Mouse (Mus musculus): ENCODE data around the gene Mtfr1l. TPM values are rescaled to one million over a fixed set of nuclear protein-coding genes. Genes with fewer than 3 reads are reported as not detected.
A peak's percentile ranks its signal among the peaks of the same experiment; 100 is the strongest.
"Not testable (repeated sequence)": the region's sequence is repeated elsewhere in the genome, so short reads cannot be mapped to it uniquely, and the experiment has no call there.

Gene Mtfr1l
- polyA plus RNA-seq, 1 experiment from 2014 or later, result 165 TPM

- no peak overlapping the region for H3K27ac ChIP-seq (replicated peaks)
- no peaks in the 10 kb centered on the region for H3K9me3 ChIP-seq
- ATAC-seq (ENCODE audit: low read depth), result no peak
- H3K4me2 ChIP-seq, result peak overlapping the region; percentile 47
- no peaks in the 10 kb centered on the region for H3K36me3 ChIP-seq
- H3K27me3 ChIP-seq, result no peaks in the 10 kb centered on the region
- H3K4me1 ChIP-seq (replicated peaks), result peaks cover 12% of the 10 kb centered on the region
- WGBS, result 15% methylated on average over 15 of the region's 15 CpGs
- no peak overlapping the region for H3K9ac ChIP-seq
- no peak overlapping the region for H3K4me3 ChIP-seq
These were observed 22.4 kb downstream of the Mtfr1l start for GRCm38 (mm10) chr4:134512798-134513197.

- Histone ChIP-seq H3K27ac (replicated peaks) (no peak overlapping the region), H3K4me1 (replicated peaks) (peaks cover 12% of the 10 kb centered on the region), H3K27me3 (no peaks in the 10 kb centered on the region), H3K9ac (no peak overlapping the region), H3K4me2 (peak overlapping the region; percentile 91), H3K36me3 (peaks cover 9% of the 10 kb centered on the region; the same call in 1 of the 2 replicates), H3K4me3 (peak overlapping the region; percentile 49), H3K9me3 (no peaks in the 10 kb centered on the region)
- no peak for ATAC-seq (ENCODE audit: low read depth)
- WGBS, result 79% methylated on average over 6 of the region's 6 CpGs
These were observed 23.5 kb downstream of the Mtfr1l start for GRCm38 (mm10) chr4:134511730-134512129.

DNA sequence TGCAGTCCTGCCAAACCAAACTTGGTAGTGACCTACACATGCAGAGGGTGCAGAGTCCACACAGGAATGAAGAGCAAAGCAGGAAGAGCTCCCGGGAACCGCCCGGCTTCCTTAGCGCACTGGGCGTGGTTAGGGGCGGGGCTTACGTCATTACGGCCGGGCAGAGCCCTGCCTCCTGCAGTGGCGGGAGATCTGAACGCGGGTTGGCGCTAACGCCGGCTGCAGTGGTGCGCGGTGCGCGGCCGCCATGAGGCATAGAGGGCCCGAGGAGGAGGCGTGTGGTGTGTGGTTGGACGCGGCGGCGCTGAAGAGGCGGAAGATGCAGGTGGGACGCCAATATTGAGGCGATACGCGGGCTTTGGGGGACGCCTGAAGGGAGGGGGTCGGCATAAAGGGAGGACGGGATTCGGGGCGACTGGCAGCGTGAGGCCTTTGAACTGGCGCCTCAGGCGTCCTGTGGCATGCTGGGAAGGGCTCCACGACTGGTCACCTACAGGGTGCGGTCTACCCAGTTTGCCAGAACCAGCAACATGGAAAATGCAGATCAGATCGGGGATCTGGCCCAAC is 24.3 kb downstream of the Mtfr1l start, which contains the start of gene Aunip:
Aunip (plus strand) TSS at position 155 of the 567 bp plus-strand sequence.
- under 1% methylated on average over 42 of the region's 42 CpGs for WGBS
- Histone ChIP-seq H3K4me3 (peak within 1 kb of the TSS; percentile 49), H3K4me1 (replicated peaks) (peaks cover 12% of the 10 kb centered on the region), H3K36me3 (peaks cover 9% of the 10 kb centered on the region; the same call in 1 of the 2 replicates), H3K27ac (replicated peaks) (no peak within 1 kb of the TSS), H3K9ac (peak within 1 kb of the TSS; percentile 61), H3K9me3 (no peaks in the 10 kb centered on the region), H3K27me3 (no peaks in the 10 kb centered on the region), H3K4me2 (peak within 1 kb of the TSS; percentile 91)
- ATAC-seq (ENCODE audit: low read depth), result peak; percentile 94

DNA sequence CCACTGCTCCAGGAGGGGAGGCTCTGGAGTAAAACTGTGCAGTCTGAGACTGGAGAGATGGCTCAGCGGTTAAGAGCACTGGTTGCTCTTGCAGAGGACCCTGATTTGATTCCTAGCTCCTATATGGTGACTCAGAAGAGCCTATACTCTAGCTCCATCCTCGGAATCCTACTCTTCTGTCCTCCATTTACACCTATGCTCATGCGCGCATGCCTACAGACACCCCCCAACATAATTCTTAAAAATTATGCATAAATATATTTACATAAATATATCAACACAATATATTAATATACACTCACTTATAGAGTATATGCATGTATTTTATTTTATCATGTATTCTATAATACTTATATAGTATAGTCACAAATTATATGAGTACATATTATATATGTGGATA is 24.8 kb downstream of the Mtfr1l start:
- ATAC-seq (ENCODE audit: low read depth), result peak; percentile 37; the same call in 1 of the 2 replicates
- Histone ChIP-seq H3K4me3 (peak overlapping the region; percentile 49), H3K4me1 (replicated peaks) (peaks cover 12% of the 10 kb centered on the region), H3K27ac (replicated peaks) (no peak overlapping the region), H3K27me3 (no peaks in the 10 kb centered on the region), H3K9me3 (no peaks in the 10 kb centered on the region), H3K9ac (no peak overlapping the region), H3K4me2 (peak overlapping the region; percentile 91), H3K36me3 (peaks cover 9% of the 10 kb centered on the region; the same call in 1 of the 2 replicates)
- WGBS, result 76% methylated on average over 4 of the region's 4 CpGs

DNA sequence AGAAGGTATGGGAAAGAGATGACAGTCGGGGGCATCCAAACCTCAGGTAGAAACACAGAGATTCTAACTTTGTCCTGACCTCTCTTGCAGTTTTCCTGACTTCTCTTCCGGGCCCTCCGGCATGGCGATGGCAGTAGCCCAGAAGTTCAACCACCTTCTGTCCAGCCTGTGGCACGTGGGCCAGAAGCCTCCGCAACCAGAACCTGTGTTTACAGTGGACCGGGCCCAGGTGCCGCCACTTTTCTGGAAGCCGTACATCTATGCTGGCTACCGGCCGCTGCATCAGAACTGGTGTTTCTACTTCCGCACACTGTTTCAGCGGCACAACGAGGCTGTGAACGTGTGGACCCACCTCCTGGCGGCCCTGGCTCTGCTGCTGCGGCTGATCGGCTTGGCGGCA is 28.5 kb downstream of the Mtfr1l start:
- H3K27ac ChIP-seq (replicated peaks), result no peak overlapping the region
- no peaks in the 10 kb centered on the region for H3K27me3 ChIP-seq
- no peak overlapping the region for H3K4me2 ChIP-seq
- H3K36me3 ChIP-seq, result peaks cover 9% of the 10 kb centered on the region; the same call in 1 of the 2 replicates
- WGBS, result 88% methylated on average over 19 of the region's 19 CpGs
- H3K4me3 ChIP-seq, result no peak overlapping the region
- ATAC-seq (ENCODE audit: low read depth), result no peak
- no peaks in the 10 kb centered on the region for H3K9me3 ChIP-seq
- H3K4me1 ChIP-seq (replicated peaks), result peaks cover 7% of the 10 kb centered on the region
- H3K9ac ChIP-seq, result no peak overlapping the region

GRCm38 (mm10) chr4:134505966-134506594 is 29.1 kb downstream of the Mtfr1l start:
- WGBS, result 85% methylated on average over 3 of the region's 4 CpGs
- no peak overlapping the region for H3K9ac ChIP-seq
- H3K27ac ChIP-seq (replicated peaks), result no peak overlapping the region
- ATAC-seq (ENCODE audit: low read depth), result no peak
- H3K9me3 ChIP-seq, result no peaks in the 10 kb centered on the region
- H3K4me2 ChIP-seq, result no peak overlapping the region
- H3K27me3 ChIP-seq, result no peaks in the 10 kb centered on the region
- H3K36me3 ChIP-seq, result peaks cover 9% of the 10 kb centered on the region; the same call in 1 of the 2 replicates
- H3K4me1 ChIP-seq (replicated peaks), result peaks cover 2% of the 10 kb centered on the region
- H3K4me3 ChIP-seq, result no peak overlapping the region

- WGBS, result 89% methylated on average over 4 of the region's 4 CpGs
- Histone ChIP-seq H3K9ac (no peak overlapping the region), H3K27ac (replicated peaks) (no peak overlapping the region), H3K27me3 (no peaks in the 10 kb centered on the region), H3K9me3 (no peaks in the 10 kb centered on the region), H3K4me1 (replicated peaks) (no peaks in the 10 kb centered on the region), H3K4me3 (no peak overlapping the region), H3K36me3 (peaks cover 9% of the 10 kb centered on the region; the same call in 1 of the 2 replicates), H3K4me2 (no peak overlapping the region)
- no peak for ATAC-seq (ENCODE audit: low read depth)
These were observed 29.8 kb downstream of the Mtfr1l start for GRCm38 (mm10) chr4:134505303-134505789.

DNA sequence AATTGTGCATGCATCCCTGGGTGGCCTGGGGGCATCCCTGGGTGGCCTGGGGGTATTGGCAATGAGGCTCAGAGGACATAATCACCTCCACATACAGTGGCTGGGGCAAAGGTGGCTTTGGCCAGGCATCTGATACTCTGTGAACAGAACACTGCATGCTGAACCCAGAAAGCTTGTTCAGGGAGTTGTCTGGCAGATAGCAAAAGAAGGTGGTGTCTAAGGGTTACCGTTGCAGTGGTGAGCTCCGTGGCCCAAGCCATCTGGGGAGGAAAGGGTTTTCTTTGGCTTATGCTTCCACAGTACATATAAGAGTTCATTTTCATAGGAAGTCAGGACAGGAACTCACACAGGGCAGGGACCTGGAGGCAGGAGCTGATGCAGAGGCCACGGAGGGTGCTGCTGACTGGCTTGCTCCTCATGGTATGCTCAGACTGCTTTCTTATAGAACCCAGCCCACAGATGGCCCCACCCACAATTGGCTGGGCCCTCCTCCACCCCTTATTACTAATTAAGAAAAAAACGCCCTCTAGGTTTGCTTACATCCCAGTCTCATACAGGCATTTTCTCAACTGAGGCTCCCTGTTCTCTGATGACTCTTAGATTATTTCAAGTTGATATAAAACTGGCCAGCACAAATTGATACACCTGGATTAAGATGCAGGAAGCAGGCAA is 31.4 kb downstream of the Mtfr1l start:
- WGBS, result 74% methylated on average over 4 of the region's 4 CpGs
- Histone ChIP-seq H3K27me3 (no peaks in the 10 kb centered on the region), H3K9me3 (no peaks in the 10 kb centered on the region), H3K27ac (replicated peaks) (no peak overlapping the region), H3K4me2 (no peak overlapping the region), H3K9ac (no peak overlapping the region), H3K4me1 (replicated peaks) (no peaks in the 10 kb centered on the region), H3K4me3 (no peak overlapping the region), H3K36me3 (peaks cover 9% of the 10 kb centered on the region; the same call in 1 of the 2 replicates)
- ATAC-seq (ENCODE audit: low read depth), result no peak

- Histone ChIP-seq H3K4me1 (replicated peaks) (peaks cover 24% of the 10 kb centered on the region), H3K27me3 (no peaks in the 10 kb centered on the region), H3K4me2 (no peak overlapping the region), H3K27ac (replicated peaks) (no peak overlapping the region), H3K9ac (no peak overlapping the region), H3K9me3 (no peaks in the 10 kb centered on the region), H3K36me3 (no peaks in the 10 kb centered on the region), H3K4me3 (no peak overlapping the region)
- ATAC-seq (ENCODE audit: low read depth), result no peak
- WGBS, result 95% methylated on average over 6 of the region's 6 CpGs
These were observed 34.1 kb downstream of the Mtfr1l start for GRCm38 (mm10) chr4:134501095-134501494.

- not testable (repeated sequence) for H3K36me3 ChIP-seq; H3K27me3 ChIP-seq; ATAC-seq (ENCODE audit: low read depth); H3K9me3 ChIP-seq; H3K4me3 ChIP-seq; H3K9ac ChIP-seq
- Histone ChIP-seq H3K27ac (replicated peaks) (peak overlapping the region; percentile 52), H3K4me1 (replicated peaks) (peaks cover 38% of the 10 kb centered on the region), H3K4me2 (peak overlapping the region; percentile 89; the same call in 1 of the 2 replicates)
- 86% methylated on average over 6 of the region's 6 CpGs for WGBS
These were observed 36.2 kb downstream of the Mtfr1l start for GRCm38 (mm10) chr4:134498983-134499382.

DNA sequence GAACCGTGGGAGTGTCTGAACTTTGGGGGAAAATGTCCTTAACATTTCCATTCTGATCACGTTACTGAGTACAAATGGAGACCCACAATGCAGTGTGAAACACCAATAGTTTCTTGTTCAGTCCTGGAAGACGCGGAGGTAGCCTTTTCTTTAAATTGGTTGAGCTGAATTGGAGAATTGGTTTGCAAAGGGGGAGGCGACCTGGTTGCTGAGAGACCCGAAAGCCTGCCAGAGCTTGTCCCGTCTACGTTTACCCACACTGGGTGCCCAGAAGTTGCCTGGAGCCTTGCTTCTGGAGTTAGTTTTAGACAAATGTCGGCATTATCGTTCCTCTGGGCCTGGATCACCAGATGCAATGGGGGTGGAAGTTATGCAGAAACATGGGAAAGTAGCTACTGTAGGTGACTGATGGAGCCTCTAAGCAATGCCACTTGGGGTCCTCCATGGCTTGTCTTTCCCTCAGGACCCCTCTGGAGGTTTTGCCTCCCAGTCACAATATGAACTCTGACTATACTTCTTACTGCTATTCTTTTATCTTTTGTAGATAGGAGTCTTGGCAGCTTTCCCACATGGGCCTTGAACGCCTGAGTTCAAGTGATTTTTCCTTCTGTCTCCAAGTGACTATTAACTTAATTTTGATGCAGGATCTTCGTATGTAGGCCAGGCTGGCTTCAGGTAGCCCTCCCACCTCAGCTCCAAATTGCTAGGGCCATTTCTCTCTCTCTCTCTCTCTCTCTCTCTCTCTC is 37.0 kb downstream of the Mtfr1l start:
- Histone ChIP-seq H3K36me3 (no peaks in the 10 kb centered on the region), H3K9ac (peak overlapping the region; percentile 84), H3K4me2 (peak overlapping the region; percentile 89), H3K27ac (replicated peaks) (peak overlapping the region; percentile 61), H3K9me3 (no peaks in the 10 kb centered on the region), H3K4me1 (replicated peaks) (peaks cover 38% of the 10 kb centered on the region), H3K4me3 (peak overlapping the region; percentile 56), H3K27me3 (no peaks in the 10 kb centered on the region)
- 0 out of 2 replicates have a peak, but pooled peaks have one; percentile 22 for ATAC-seq (ENCODE audit: low read depth)
- 58% methylated on average over 12 of the region's 12 CpGs for WGBS
